Mouse (Mus musculus): ENCODE data around the gene Lima1. TPM values are rescaled to one million over a fixed set of nuclear protein-coding genes. Genes with fewer than 3 reads are reported as not detected.

The Lima1 gene
- total RNA-seq, 2 experiments from 2014 or later: 7.9 to 9.8 TPM

DNA sequence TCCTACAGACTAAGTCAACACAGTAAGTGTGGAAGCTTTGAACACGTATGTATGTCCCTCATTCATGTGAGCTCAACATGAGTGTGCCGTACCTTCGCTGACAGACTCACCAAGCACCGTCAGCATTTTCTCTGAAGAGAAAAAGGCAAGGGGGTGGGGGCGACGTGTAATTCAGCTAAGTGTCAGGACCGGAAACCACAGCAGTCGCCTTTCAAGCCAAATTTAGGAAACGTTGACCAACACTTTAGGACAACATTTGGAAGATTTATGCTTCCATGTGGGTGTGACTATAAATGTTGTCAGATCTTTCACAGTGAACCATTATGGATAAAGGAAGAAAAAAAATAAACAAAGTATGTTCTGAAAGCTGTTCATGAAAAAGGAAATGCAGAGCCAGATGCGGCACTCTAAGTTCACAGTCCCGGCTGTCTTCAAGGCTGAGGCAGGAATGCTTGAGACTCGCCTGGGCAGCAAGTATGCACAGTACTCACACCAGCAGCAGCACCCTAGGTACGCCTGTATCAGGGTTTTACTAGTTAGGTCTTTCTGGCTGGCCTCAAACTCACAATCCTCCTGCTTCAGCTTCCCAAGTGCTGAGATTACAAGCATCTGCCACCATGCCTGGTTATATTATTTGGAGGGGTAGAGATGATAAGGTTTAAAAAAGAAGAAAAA is 27.9 kb downstream of the Lima1 start:
- Histone ChIP-seq H3K27ac (peak overlapping the region; percentile 20; the same call in 1 of the 2 replicates), H3K4me3 (no peak overlapping the region)
- intact Hi-C loops (cut with DNase I): no loop called here
- DNase-seq: no peak
- no peak for TF ChIP-seq CTCF (IDR thresholded peaks at IDR 0.05)

DNA sequence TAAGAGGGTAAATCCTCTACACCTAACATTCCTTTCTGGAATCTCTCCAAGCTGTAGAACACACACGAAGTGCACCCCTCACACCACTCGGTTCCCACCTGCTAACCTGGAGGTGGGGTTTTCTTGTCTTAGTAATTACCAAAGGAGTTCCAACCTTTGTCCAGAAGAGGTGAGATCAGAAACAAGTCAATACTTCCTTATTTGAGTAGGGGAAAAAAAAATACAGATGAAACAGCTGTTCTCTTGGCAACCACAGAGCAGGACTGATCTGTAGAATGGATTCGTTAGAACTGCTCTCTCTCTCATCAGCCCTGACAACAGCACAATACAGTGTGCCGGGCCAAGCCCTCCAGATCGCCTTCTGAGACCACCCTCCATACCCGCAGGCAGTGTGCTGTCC is 28.6 kb downstream of the Lima1 start:
- TF ChIP-seq CTCF (IDR thresholded peaks at IDR 0.05): no peak
- Histone ChIP-seq H3K27ac (no peak overlapping the region), H3K4me3 (no peak overlapping the region)
- DNase-seq: no peak
- intact Hi-C loops (cut with DNase I): no loop called here

DNA sequence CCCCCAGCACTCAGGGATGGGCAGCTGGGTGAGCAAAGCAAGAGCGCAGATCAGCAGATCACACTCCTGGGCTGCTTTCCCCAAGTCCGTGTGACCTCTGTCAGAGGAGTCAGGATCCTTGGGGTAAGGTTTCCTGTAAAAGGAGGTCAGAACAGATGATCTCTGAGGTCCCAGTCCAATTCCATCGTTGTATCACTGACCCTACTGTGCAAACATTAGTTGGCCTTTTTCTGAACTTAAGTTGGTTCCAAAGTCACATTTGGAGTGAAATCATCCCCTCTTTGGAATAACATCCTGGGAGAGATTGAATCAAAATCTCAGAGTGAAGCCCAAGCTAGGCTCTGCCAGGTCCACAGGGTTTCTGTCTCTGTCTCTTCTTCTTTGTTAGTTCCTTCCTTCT is 31.4 kb downstream of the Lima1 start:
- Histone ChIP-seq H3K27ac (peak overlapping the region; percentile 29), H3K4me3 (no peak overlapping the region)
- intact Hi-C loops (cut with DNase I): no loop called here
- no peak for TF ChIP-seq CTCF (IDR thresholded peaks at IDR 0.05)
- no peak for DNase-seq

DNA sequence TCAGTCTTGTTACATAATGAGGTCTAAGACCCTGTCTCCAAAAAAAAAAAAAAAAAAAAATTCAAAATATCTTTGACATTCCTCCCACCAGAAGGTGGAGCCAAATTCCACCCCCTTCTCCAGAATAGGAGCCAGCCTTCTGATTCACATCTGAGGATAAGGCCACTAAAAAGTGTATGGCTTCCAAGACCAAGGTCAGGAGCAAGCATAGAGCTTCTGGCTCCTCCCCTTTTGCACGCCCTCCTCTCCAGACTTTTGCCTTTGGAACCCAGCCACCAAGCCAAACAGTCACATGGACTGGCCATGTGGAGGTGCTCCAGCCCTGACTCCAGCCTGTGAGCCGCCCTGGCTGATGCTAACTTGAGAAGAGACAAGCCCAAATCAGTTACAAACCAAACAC is 35.3 kb downstream of the Lima1 start:
- peak overlapping the region; percentile 41; the same call in 1 of the 2 replicates for H3K27ac ChIP-seq
- peak; percentile 45; the same call in 1 of the 2 replicates for TF ChIP-seq CTCF (IDR thresholded peaks at IDR 0.05)
- intact Hi-C loops (cut with DNase I): loop anchor here (2.0 kb wide), 1 partner anchor 65 kb away; no protein-coding TSS in a partner anchor
- H3K4me3 ChIP-seq: no peak overlapping the region
- DNase-seq: peak; percentile 74

DNA sequence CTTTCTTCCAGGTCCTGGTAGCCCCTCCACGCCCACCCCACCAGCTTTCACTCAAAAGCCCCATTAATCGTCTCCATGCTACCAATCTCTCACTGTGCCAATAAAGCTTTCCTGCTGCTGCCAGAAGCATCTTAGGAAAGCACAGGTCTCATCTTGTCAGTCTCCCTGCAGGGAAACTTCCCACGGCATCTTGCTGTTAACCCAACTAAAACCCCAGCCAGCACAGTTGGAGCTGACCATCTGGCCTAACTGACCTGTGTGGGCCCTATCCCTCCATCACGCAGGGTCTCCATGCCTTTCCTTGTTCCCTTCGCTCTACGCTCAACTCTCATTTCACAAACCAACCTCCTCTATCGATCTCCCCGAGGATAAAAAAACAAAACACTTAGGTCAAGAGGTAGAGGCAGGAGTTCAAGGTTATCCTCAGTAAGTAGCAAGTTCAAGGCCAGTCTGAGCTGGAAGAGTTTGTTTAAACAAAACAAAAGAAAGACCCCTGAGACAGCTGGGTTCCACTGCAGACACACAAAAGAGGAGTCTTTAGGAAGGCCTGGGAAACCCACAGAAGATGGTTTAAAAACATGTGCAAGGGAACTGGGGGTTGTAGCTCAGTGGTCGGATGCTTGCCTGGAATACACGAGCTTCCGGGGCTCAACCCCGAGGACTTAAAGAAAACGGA is 36.0 kb downstream of the Lima1 start:
- Histone ChIP-seq H3K4me3 (no peak overlapping the region), H3K27ac (peak overlapping the region; percentile 12; the same call in 1 of the 2 replicates)
- intact Hi-C loops (cut with DNase I): no loop called here
- no peak for DNase-seq
- no peak for TF ChIP-seq CTCF (IDR thresholded peaks at IDR 0.05)

DNA sequence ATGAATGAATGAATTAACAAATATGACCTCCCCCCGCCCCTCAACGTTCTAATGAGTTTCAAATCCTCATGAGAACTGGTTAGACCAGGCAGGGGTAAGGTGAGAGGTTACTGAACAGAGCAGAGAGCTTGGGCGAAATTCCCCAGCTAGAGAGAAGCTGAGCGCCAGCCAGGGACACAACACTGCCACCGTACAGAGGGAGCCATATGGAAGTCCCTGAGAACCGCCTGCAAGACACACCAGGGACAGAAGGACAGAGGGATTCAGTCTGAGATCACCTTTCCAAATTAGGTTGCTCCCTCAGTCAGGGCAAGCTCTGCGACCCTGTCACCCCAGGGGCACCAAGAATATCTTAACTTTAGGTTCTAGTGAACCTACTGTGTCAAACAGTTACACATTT is 37.7 kb downstream of the Lima1 start:
- TF ChIP-seq CTCF (IDR thresholded peaks at IDR 0.05): no peak
- H3K27ac ChIP-seq: no peak overlapping the region
- no peak overlapping the region for H3K4me3 ChIP-seq
- intact Hi-C loops (cut with DNase I): no loop called here
- no peak for DNase-seq

DNA sequence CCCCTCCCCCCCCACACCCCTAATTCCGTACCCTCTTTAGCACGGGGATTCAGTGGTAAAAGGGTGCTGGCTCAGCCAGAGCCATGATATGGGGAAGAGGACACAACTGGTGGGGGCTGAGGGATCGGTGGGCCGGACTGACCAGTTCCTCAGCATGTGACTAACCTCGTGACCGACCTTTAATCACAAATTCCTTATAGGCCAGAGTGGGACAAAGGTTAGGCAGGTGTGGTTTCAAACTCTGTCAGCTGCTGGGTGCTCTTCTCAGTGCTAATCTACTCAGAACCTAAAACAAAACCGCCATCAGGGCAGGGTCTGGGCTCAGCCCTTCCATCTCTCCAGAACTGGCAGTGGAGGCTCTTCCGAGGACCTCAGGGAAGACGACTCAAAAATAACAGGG is 40.1 kb downstream of the Lima1 start:
- no peak for DNase-seq
- no peak for TF ChIP-seq CTCF (IDR thresholded peaks at IDR 0.05)
- intact Hi-C loops (cut with DNase I): no loop called here
- Histone ChIP-seq H3K27ac (peak overlapping the region; percentile 58), H3K4me3 (no peak overlapping the region)

DNA sequence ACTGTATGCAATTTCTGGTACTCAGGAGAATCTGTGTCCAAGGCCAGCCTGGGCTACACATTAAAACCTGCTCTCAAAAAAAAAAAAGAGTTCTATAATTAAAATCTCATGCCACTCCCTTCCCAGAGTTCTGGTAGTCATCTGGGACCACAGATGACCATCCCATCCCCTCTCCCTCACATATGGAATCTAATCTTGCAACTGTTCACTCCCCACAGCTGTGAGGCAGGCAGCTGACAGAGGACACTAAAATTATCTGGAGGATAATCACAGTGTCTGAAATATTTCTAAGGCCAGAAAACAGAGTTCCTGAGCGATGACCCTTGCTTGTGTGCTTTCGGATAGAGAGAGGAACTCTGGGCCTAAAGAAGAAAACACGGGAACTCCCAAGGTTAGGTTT is 40.6 kb downstream of the Lima1 start:
- DNase-seq: no peak
- TF ChIP-seq CTCF (IDR thresholded peaks at IDR 0.05): no peak
- Histone ChIP-seq H3K27ac (peak overlapping the region; percentile 58), H3K4me3 (no peak overlapping the region)
- intact Hi-C loops (cut with DNase I): no loop called here

DNA sequence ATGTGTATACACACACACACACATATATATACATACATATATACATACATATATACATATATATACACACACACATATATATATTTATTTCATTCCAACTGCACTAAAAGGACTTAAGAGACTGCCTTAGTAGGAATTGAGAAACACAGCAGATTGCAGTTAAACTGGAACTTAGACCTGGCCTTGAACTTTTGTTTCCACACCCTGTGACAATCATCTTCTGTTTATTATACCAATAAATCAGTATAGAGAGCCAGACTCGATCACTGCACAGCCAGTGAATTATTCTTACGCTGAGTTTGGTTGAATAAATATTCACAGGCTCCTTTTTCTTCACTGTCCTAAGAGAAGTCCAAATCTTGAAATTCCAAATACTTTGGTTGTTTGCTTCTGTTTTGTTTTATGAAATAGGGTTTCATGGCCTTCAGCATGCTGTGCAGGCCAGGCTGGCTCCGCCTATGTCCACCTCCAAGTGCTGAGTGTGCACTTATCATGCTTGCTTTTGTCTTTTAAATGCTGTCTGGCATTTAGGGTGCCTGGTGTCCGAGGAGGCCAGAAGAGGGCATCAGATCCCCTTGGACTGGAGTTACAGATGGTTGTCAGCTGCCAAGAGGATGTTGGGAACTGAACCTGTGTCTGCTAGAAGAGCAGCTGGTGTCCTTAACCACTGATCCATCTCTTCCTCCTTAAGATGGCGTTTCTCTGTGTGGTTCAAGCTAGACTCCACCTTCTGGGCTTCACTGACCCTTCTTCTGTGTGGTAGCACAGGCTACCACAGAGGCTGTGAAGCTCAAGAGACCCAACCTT is 41.4 kb downstream of the Lima1 start:
- no peak for TF ChIP-seq CTCF (IDR thresholded peaks at IDR 0.05)
- Histone ChIP-seq H3K27ac (peak overlapping the region; percentile 58), H3K4me3 (no peak overlapping the region)
- intact Hi-C loops (cut with DNase I): no loop called here
- DNase-seq: no peak

DNA sequence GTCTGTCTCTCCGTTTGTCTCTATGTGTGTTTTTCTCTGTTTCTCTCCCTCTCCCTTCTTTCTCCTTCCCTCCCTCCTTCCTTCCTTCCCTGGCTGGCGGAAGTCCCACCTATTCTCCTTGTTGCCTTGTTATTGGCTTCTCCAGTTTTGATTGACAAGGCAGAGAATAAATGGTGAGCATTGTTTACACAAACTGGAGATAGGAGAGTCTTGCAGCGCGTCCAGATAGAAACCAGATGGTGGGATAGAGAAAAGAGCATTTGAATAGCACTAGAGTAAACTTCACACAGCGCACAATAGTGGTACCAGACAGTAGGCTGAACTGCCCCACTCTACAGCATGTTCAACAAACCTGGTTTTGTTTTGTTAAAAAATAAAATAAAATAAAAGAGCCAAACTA is 43.7 kb downstream of the Lima1 start:
- no peak for TF ChIP-seq CTCF (IDR thresholded peaks at IDR 0.05)
- H3K27ac ChIP-seq: no peak overlapping the region
- intact Hi-C loops (cut with DNase I): no loop called here
- no peak overlapping the region for H3K4me3 ChIP-seq
- DNase-seq: no peak

DNA sequence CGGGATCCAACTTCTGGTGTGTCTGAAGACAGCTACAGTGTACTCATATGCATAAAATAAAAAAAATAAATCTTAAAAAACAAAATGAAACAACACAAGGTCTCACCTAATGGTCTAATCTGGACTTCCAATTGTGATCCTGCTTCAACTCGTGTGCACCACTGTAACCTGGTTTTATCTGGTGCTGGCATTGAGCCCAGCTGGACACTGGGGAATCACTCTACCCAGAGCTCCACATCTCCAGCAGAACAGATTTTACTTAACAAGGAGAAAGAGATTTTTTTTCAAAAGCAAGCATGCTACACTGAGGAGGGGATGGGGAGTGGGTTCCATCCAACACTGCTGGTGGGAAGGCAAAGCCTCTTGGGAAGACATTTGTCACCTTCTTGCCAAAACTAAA is 47.2 kb downstream of the Lima1 start:
- intact Hi-C loops (cut with DNase I): no loop called here
- TF ChIP-seq CTCF (IDR thresholded peaks at IDR 0.05): no peak
- no peak overlapping the region for H3K4me3 ChIP-seq

DNA sequence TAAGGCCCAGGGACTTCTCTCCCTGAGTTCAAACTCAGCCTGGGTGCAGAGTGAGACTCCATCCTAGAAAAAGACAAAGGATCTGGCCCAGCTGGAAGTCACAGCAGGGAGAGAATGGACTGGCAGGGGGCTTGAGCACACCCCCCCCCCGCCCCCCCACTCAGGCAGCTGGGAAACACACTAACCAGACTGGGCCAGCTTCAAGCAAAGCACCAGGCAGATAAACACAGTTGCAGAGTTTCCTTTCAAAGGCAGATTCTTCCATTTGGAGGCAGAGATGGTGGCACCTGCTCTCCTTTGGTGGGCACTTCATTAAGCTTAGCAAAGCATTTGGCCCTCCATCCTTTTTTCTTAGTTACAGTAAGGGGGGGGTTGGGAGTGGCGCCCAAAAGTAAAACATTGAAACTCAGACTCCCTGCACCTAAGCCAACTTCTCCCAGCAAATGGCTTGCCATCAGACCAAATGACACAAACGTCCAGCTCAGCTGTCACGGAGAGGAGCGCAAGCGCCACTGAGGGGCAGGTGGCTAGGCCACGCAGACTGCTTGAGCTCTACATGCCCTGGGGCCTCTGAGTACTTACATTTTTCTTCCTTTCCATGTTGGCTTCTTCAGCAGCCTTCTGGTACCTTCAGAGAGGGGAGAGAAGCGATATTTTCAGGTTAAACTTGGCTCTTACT is 48.9 kb downstream of the Lima1 start:
- no peak for TF ChIP-seq CTCF (IDR thresholded peaks at IDR 0.05)
- H3K27ac ChIP-seq: 0 out of 2 replicates have a peak overlapping the region, but pooled peaks have one; percentile 24
- intact Hi-C loops (cut with DNase I): no loop called here
- H3K4me3 ChIP-seq: no peak overlapping the region
- no peak for DNase-seq

More for the DNA sequence above, 47.2 kb downstream of the Lima1 start:
- no peak overlapping the region for H3K27ac ChIP-seq
- no peak for DNase-seq

Data from gastrocnemius, adult 2 months (tissue).